Mouse (Mus musculus) testis, adult 2 months (tissue): ENCODE results near the gene Cib4. TPM values are rescaled to one million over a fixed set of nuclear protein-coding genes. Genes with fewer than 3 reads are reported as not detected.
A peak's percentile ranks its signal among the peaks of the same experiment; 100 is the strongest.

ENCODE experiments used
- H3K27ac ChIP-seq: fragments of 200-500 bp; 2 replicates; pipeline ENCODE4 v1.5.1; 2012; ENCODE audit warnings: low read depth, low read length; ENCODE audit not compliant: control insufficient read depth, insufficient read depth
- H3K27me3 ChIP-seq: fragments of 200-500 bp; 2 replicates; pipeline ENCODE4 v1.6.1; 2012; ENCODE audit warnings: mild to moderate bottlenecking, low read length, moderate library complexity; ENCODE audit not compliant: control insufficient read depth, insufficient read depth
- H3K36me3 ChIP-seq: fragments of 200-500 bp; 2 replicates; pipeline ENCODE4 v1.6.1; 2012; ENCODE audit warnings: mild to moderate bottlenecking, low read length; ENCODE audit not compliant: control insufficient read depth, insufficient read depth
- H3K4me1 ChIP-seq: fragments of 200-500 bp; 2 replicates; pipeline ENCODE4 v1.6.1; 2012; ENCODE audit warnings: low read length; ENCODE audit not compliant: control insufficient read depth, insufficient read depth
- H3K4me3 ChIP-seq: fragments of 200-500 bp; 2 replicates; pipeline ENCODE4 v1.5.1; 2012; ENCODE audit warnings: low read depth, mild to moderate bottlenecking, low read length, moderate library complexity, mixed read lengths; ENCODE audit not compliant: control insufficient read depth
- CTCF ChIP-seq: fragments of 200-500 bp; IDR thresholded peaks from 2 replicates; pipeline ENCODE4 v1.5.1; 2012; ENCODE audit warnings: low read depth, mild to moderate bottlenecking, inconsistent platforms, low read length, moderate library complexity; ENCODE audit not compliant: control insufficient read depth, insufficient read depth, insufficient replicate concordance
- POLR2A ChIP-seq: fragments of 200-500 bp; IDR thresholded peaks from 2 replicates; pipeline ENCODE4 v1.6.1; 2012; ENCODE audit warnings: low read depth, mild to moderate bottlenecking, inconsistent platforms, low read length, moderate library complexity; ENCODE audit not compliant: control insufficient read depth
- polyA plus RNA-seq: library from polyadenylated mRNA; depleted of rRNA; stranded (reverse); fragments of >200 nt; gene quantifications from 2 replicates; pipeline ENCODE4 v1.2.3, GENCODE M21; 2012

Cib4 gene
- polyA plus RNA-seq, 1 experiment: 97.7 TPM

- Histone ChIP-seq H3K27me3 (no peaks in the 10 kb centered on the region), H3K36me3 (no peaks in the 10 kb centered on the region), H3K4me1 (no peaks in the 10 kb centered on the region), H3K4me3 (no peak overlapping the region), H3K27ac (no peak overlapping the region)
- TF ChIP-seq POLR2A (no peak), CTCF (no peak)
These were observed 27.5 kb downstream of the Cib4 start for GRCm38 (mm10) chr5:30518108-30518507.

DNA sequence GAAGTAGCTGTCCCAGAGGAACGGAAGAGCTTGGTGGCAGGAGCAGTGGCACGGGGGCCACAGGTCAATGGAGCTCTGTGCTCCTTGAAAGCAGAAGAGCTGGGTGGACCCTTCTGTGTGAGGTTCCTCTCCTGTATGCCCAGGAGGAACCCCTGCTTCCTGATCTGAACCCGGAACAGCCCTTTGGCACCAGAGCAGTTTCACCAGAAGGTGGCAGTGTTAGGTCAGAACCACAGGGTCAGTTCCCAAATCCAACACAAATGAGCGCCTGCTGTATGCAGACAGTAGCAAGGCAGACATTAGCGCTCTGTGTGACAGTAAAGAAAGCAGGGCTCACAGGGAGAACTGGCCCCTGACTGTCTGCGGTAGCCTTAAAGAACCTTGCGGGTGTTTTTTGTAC, 29.3 kb downstream of the Cib4 start:
- Histone ChIP-seq H3K4me3 (no peak overlapping the region), H3K27ac (no peak overlapping the region), H3K27me3 (no peaks in the 10 kb centered on the region), H3K4me1 (no peaks in the 10 kb centered on the region), H3K36me3 (no peaks in the 10 kb centered on the region)
- no peak for TF ChIP-seq POLR2A
- TF ChIP-seq CTCF: peak; percentile 35; the same call in 1 of the 2 replicates

- Histone ChIP-seq H3K36me3 (no peaks in the 10 kb centered on the region), H3K4me1 (no peaks in the 10 kb centered on the region), H3K27me3 (no peaks in the 10 kb centered on the region), H3K4me3 (no peak overlapping the region), H3K27ac (no peak overlapping the region)
- no peak for TF ChIP-seq CTCF
- no peak for TF ChIP-seq POLR2A
These were observed 32.5 kb downstream of the Cib4 start for GRCm38 (mm10) chr5:30513111-30513510.

DNA sequence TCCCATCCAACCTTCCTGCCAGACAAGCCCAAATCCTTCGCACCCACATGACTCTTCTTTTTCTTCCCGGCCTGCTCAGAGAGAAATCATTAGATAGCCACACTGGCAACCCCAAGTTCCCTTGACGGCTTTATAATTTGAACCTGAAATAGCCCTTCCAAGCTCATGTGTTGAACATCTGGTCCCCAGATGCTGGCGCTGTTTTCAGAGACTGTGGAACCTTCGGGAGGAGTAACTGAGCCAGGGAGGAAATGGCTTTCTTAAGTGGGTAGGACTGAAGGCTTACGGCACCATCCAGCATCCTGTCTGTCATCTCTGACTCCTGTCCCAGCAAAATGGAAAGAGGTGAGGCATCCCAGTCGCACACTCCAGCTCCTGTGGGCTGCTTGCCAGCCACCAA, 48.3 kb downstream of the Cib4 start:
- no peak overlapping the region for H3K4me3 ChIP-seq
- no peaks in the 10 kb centered on the region for H3K27me3 ChIP-seq
- no peak for TF ChIP-seq POLR2A
- no peak for TF ChIP-seq CTCF
- H3K4me1 ChIP-seq: no peaks in the 10 kb centered on the region
- H3K36me3 ChIP-seq: no peaks in the 10 kb centered on the region
- H3K27ac ChIP-seq: no peak overlapping the region

GRCm38 (mm10) chr5:30496821-30497220, 48.8 kb downstream of the Cib4 start:
- no peak overlapping the region for H3K27ac ChIP-seq
- H3K36me3 ChIP-seq: no peaks in the 10 kb centered on the region
- no peaks in the 10 kb centered on the region for H3K4me1 ChIP-seq
- no peaks in the 10 kb centered on the region for H3K27me3 ChIP-seq
- no peak for TF ChIP-seq POLR2A
- no peak for TF ChIP-seq CTCF
- no peak overlapping the region for H3K4me3 ChIP-seq

GRCm38 (mm10) chr5:30495288-30495687, 50.3 kb downstream of the Cib4 start:
- Histone ChIP-seq H3K36me3 (no peaks in the 10 kb centered on the region), H3K27ac (no peak overlapping the region), H3K27me3 (no peaks in the 10 kb centered on the region), H3K4me1 (no peaks in the 10 kb centered on the region), H3K4me3 (no peak overlapping the region)
- TF ChIP-seq POLR2A: no peak
- TF ChIP-seq CTCF: no peak

DNA sequence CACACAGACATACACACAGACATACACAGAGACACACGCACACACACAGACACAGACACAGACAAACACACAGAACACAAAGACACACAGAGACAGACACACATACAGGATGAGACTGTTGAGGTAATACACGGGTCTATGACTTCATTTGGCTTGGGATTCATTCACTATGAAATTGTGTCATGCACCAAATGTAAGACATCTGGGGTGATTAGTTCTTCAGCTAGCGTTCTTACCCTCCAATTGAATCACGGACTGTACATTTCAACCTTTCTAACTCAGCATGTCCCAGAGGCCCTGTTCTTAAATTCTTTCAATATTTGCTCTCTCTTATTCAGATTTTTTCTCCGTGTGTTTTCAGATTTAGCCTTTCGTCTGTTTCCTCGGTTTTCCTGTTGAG, 51.0 kb downstream of the Cib4 start:
- H3K27me3 ChIP-seq: no peaks in the 10 kb centered on the region
- TF ChIP-seq CTCF: no peak
- no peak for TF ChIP-seq POLR2A
- no peak overlapping the region for H3K27ac ChIP-seq
- H3K4me3 ChIP-seq: no peak overlapping the region
- no peaks in the 10 kb centered on the region for H3K4me1 ChIP-seq
- H3K36me3 ChIP-seq: no peaks in the 10 kb centered on the region

DNA sequence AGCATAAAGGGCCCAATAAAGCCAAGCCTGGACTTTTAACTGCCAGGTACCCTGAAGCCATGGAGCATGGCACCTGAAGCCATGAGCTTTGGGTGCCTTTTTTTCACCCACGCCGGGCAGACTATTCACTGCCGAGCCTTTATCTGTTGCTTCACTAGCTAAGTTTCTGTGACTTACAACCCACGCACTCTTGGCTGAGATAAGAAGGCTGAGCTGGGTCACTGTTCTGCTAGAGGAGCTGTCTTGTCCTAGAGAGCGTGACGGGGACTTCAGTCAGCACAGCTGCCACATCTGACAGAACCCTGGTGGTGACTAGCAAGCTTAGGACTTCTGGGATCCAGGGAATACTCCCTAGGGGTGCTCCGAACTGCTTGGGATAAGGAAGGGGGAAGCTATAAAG, 51.9 kb downstream of the Cib4 start:
- no peak overlapping the region for H3K27ac ChIP-seq
- no peaks in the 10 kb centered on the region for H3K27me3 ChIP-seq
- H3K36me3 ChIP-seq: no peaks in the 10 kb centered on the region
- H3K4me3 ChIP-seq: no peak overlapping the region
- TF ChIP-seq POLR2A (no peak), CTCF (no peak)
- H3K4me1 ChIP-seq: no peaks in the 10 kb centered on the region
